Mouse (Mus musculus) liver, embryonic 14.5 days (tissue): ENCODE results near the gene Sclt1.

Experiments
- CTCF ChIP-seq: IDR thresholded peaks from 2 replicates; pipeline ENCODE4 v1.5.1; 2016; ENCODE audit warnings: antibody characterized with exemption, low read depth, control low read depth
- EP300 ChIP-seq: IDR thresholded peaks from 2 replicates; pipeline ENCODE4 v1.6.1; 2016; ENCODE audit warnings: antibody characterized with exemption, low read depth

DNA sequence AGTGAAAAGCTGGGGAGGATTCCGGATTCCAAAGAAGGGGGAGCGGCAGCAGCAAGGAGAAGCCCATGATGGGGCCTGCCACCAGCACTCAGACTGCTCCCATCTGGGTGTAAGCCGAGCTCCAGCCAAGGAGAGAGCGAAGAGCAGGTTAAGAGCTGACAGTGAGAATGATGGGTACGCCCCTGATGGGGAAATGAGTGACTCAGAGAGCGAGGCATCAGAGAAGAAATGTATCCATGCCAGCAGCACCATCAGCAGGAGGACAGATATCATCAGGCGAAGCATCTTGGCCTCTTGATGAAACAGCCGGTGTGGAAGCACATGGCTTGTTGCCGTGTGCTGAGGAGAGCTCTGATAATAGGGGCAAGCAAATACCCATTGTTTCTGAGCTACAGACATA, 128.6 kb downstream of the Sclt1 start:
- no peak for TF ChIP-seq EP300
- no peak for TF ChIP-seq CTCF
